Mouse (Mus musculus) lung, adult 18-20 months (tissue): ENCODE measurements around the gene Spats2l.

ENCODE experiments used
- DNase-seq, 2 experiments: peaks; one replicate each; pipeline ENCODE4 v3.0.0; 2022; ENCODE audit warnings: mixed read lengths in 2 of 2

Gene Spats2l

GRCm38 (mm10) chr1:57901494-57901893, 127.5 kb downstream of the Spats2l start:
- no peak for DNase-seq

GRCm38 (mm10) chr1:57903793-57904192, 129.8 kb downstream of the Spats2l start:
- DNase-seq = no peak

- no peak for DNase-seq
Observed at GRCm38 (mm10) chr1:57905912-57906311, 131.9 kb downstream of the Spats2l start.

GRCm38 (mm10) chr1:57906312-57906711, 132.3 kb downstream of the Spats2l start:
- no peak for DNase-seq

GRCm38 (mm10) chr1:57911561-57911960, 137.6 kb downstream of the Spats2l start:
- no peak for DNase-seq

- DNase-seq = no peak
Observed at GRCm38 (mm10) chr1:57917342-57917741, 143.4 kb downstream of the Spats2l start.

- no peak for DNase-seq
Observed at GRCm38 (mm10) chr1:57918567-57918966, 144.6 kb downstream of the Spats2l start.

- no peak for DNase-seq
Observed at GRCm38 (mm10) chr1:57934287-57934686, 160.3 kb downstream of the Spats2l start.

- no peak for DNase-seq
Observed at GRCm38 (mm10) chr1:57940691-57941090, 166.7 kb downstream of the Spats2l start.

GRCm38 (mm10) chr1:57941095-57941494, 167.1 kb downstream of the Spats2l start:
- DNase-seq = no peak

GRCm38 (mm10) chr1:57941734-57942133, 167.8 kb downstream of the Spats2l start:
- DNase-seq = no peak

- DNase-seq = no peak
Observed at GRCm38 (mm10) chr1:57942215-57942614, 168.3 kb downstream of the Spats2l start.

- DNase-seq = no peak
Observed at GRCm38 (mm10) chr1:57947552-57948347, 173.8 kb downstream of the Spats2l start.

GRCm38 (mm10) chr1:57949195-57949594, 175.2 kb downstream of the Spats2l start:
- DNase-seq = no peak

GRCm38 (mm10) chr1:57949716-57950115, 175.8 kb downstream of the Spats2l start:
- DNase-seq = no peak

GRCm38 (mm10) chr1:57952509-57952908, 178.5 kb downstream of the Spats2l start:
- DNase-seq = no peak

GRCm38 (mm10) chr1:57953586-57954375, 179.8 kb downstream of the Spats2l start:
- DNase-seq = no peak

- no peak for DNase-seq
Observed at GRCm38 (mm10) chr1:57954376-57954765, 180.4 kb downstream of the Spats2l start.

- no peak for DNase-seq
Observed at GRCm38 (mm10) chr1:57955774-57956173, 181.8 kb downstream of the Spats2l start.

GRCm38 (mm10) chr1:57969327-57970271, 195.6 kb downstream of the Spats2l start:
- DNase-seq = peak; percentile 95 to 96

GRCm38 (mm10) chr1:57971588-57971987, 197.6 kb downstream of the Spats2l start:
- no peak for DNase-seq

- no peak for DNase-seq
Observed at GRCm38 (mm10) chr1:57976860-57977259, 202.9 kb downstream of the Spats2l start.
